Mouse (Mus musculus) liver, postnatal 0 days (tissue): ENCODE results near the gene Tle4.

ENCODE experiments used
- CTCF ChIP-seq: sonication (generic); IDR thresholded peaks from 2 replicates; pipeline ENCODE4 v1.5.1; 2016; ENCODE audit warnings: antibody characterized with exemption, low read depth
- EP300 ChIP-seq: IDR thresholded peaks from 2 replicates; pipeline ENCODE4 v1.6.1; 2016; ENCODE audit warnings: antibody characterized with exemption, low read depth, mild to moderate bottlenecking

DNA sequence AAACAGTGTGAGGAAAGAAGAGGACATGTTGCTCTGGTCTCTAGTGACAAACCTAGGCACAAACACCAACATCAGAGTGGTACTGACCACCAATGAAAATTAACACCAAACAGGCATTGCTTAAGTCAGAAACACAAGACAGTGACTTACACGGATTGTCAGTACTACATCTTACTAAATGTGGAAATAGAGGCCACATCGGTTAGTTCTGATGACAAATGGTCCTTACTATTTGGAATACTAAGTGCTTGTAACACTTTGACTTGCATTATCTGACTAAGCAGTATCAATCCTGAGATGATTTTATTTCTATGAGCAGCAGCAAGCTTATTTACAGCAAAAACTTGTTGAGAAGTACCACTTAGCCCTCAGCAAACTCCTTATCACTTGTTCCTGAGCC, 89.9 kb downstream of the Tle4 start:
- TF ChIP-seq CTCF (no peak), EP300 (no peak)
